Mouse (Mus musculus): ENCODE results near the gene Bhmt.

DNA sequence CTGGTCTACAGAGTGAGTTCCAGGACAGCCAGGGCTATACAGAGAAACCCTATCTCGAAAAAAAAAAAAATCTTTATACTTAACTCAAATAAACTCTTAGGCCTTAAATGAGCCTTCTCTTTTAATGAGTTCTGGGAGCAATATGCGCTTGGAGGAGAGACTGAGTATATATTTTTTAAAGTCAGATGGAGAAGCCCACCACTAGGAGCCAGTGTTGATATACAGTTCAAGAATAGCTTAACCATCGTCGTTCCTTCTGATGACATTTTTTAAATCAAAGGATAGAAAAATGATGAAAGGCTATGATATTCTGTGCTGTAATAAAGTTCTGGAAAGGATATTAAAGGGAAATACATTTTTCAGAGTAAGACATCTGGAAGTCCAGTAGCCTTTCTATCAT is 24.0 kb downstream of the Bhmt start:
- TF ChIP-seq POLR2A (IDR thresholded peaks at IDR 0.05; ENCODE audit: control insufficient read depth, low read depth, low read length) (no peak), CTCF (IDR thresholded peaks at IDR 0.05; ENCODE audit: control insufficient read depth, insufficient read depth, insufficient replicate concordance, low read depth, low read length) (no peak)
